In genomic region chr9:108318462-108318861, GRCm38 (mm10) we compare ENCODE assay signal across 21 mouse cellular contexts.
"Had no signal": no experiment of that assay in that cellular context is flagged by ENCODE, and none has a peak within 500 bp of the region (broad histone marks: within the 10 kb centered on the region; RNA-seq: fewer than 3 reads in every experiment).

No protein-coding gene starts in this region.

- H3K9ac ChIP-seq: liver, postnatal 0 days; lung, embryonic 15.5 days; midbrain, embryonic 13.5 days; neural tube, embryonic 13.5 days; neural tube, embryonic 15.5 days had no signal

- ATAC-seq: liver, postnatal 0 days; lung, postnatal 0 days; midbrain, embryonic 13.5 days; midbrain, embryonic 16.5 days had no signal

- H3K4me1 ChIP-seq: lung, embryonic 15.5 days; midbrain, embryonic 13.5 days; neural tube, embryonic 13.5 days; neural tube, embryonic 15.5 days had no signal

- H3K27ac ChIP-seq: lung, embryonic 15.5 days; macrophage; midbrain, embryonic 13.5 days; neural tube, embryonic 13.5 days; neural tube, embryonic 15.5 days had no signal

- H3K9me3 ChIP-seq: lung, embryonic 15.5 days; megakaryocyte, embryonic 14.5 days; midbrain, embryonic 13.5 days; neural tube, embryonic 13.5 days; neural tube, embryonic 15.5 days had no signal

- H3K27me3 ChIP-seq: lung, embryonic 15.5 days; megakaryocyte, embryonic 14.5 days; midbrain, embryonic 13.5 days; neural tube, embryonic 13.5 days; neural tube, embryonic 15.5 days had no signal

- DNase-seq: liver, postnatal 0 days; lung, adult 2 months; lung, postnatal 14 days; lung, postnatal 36 days; retina, postnatal 1 day; right cerebral cortex, adult 18-20 months; right cerebral cortex, postnatal 25 days; right cerebral cortex, postnatal 4 days; spleen, adult 18-20 months; thymus, adult 18-20 months; thymus, postnatal 14 days; thymus, postnatal 36 days had no signal

- H3K4me3 ChIP-seq: lung, embryonic 15.5 days; megakaryocyte, embryonic 14.5 days; midbrain, embryonic 13.5 days; myocyte; neural tube, embryonic 13.5 days; neural tube, embryonic 15.5 days had no signal
